Mouse (Mus musculus): Measurements from ENCODE around the gene Ticrr. TPM values are rescaled to one million over a fixed set of nuclear protein-coding genes. Genes with fewer than 3 reads are reported as not detected.
A peak's percentile ranks its signal among the peaks of the same experiment; 100 is the strongest.

The Ticrr gene
- polyA plus RNA-seq, 1 experiment from 2014 or later: 6.3 TPM

- ATAC-seq (ENCODE audit: insufficient read depth): no peak
- no peaks in the 10 kb centered on the region for H3K9me3 ChIP-seq (replicated peaks)
- no peak overlapping the region for H3K4me3 ChIP-seq (replicated peaks)
- H3K27ac ChIP-seq (replicated peaks): no peak overlapping the region
- H3K9ac ChIP-seq: no peak overlapping the region
- WGBS (ENCODE audit: insufficient replicate concordance): 22% methylated on average over 13 of the region's 13 CpGs
- no peaks in the 10 kb centered on the region for H3K36me3 ChIP-seq (replicated peaks)
- H3K4me2 ChIP-seq: no peak overlapping the region
- 0 out of 2 replicates have a peak, but pooled peaks cover 7% of the 10 kb centered on the region for H3K27me3 ChIP-seq
- 0 out of 2 replicates have a peak, but pooled peaks cover 3% of the 10 kb centered on the region for H3K4me1 ChIP-seq (replicated peaks)
Measured at GRCm38 (mm10) chr7:79631773-79632348, 28.1 kb upstream of the Ticrr start.

GRCm38 (mm10) chr7:79647233-79647632 is 12.8 kb upstream of the Ticrr start:
- H3K9ac ChIP-seq: no peak overlapping the region
- 56% methylated on average over 3 of the region's 3 CpGs for WGBS (ENCODE audit: insufficient replicate concordance)
- no peak overlapping the region for H3K4me2 ChIP-seq
- H3K9me3 ChIP-seq (replicated peaks): no peaks in the 10 kb centered on the region
- H3K27ac ChIP-seq (replicated peaks): no peak overlapping the region
- no peak overlapping the region for H3K4me3 ChIP-seq (replicated peaks)
- no peaks in the 10 kb centered on the region for H3K36me3 ChIP-seq (replicated peaks)
- no peaks in the 10 kb centered on the region for H3K27me3 ChIP-seq
- no peaks in the 10 kb centered on the region for H3K4me1 ChIP-seq (replicated peaks)
- ATAC-seq (ENCODE audit: insufficient read depth): no peak

GRCm38 (mm10) chr7:79649005-79649404 is 11.0 kb upstream of the Ticrr start:
- Histone ChIP-seq H3K27me3 (no peaks in the 10 kb centered on the region), H3K27ac (replicated peaks) (no peak overlapping the region), H3K4me2 (no peak overlapping the region), H3K9me3 (replicated peaks) (no peaks in the 10 kb centered on the region), H3K4me1 (replicated peaks) (no peaks in the 10 kb centered on the region), H3K36me3 (replicated peaks) (no peaks in the 10 kb centered on the region), H3K9ac (no peak overlapping the region), H3K4me3 (replicated peaks) (no peak overlapping the region)
- WGBS (ENCODE audit: insufficient replicate concordance): 6% methylated on average over 3 of the region's 3 CpGs
- ATAC-seq (ENCODE audit: insufficient read depth): no peak

- no peak overlapping the region for H3K4me2 ChIP-seq
- no peak for ATAC-seq (ENCODE audit: insufficient read depth)
- no peak overlapping the region for H3K9ac ChIP-seq
- H3K36me3 ChIP-seq (replicated peaks): no peaks in the 10 kb centered on the region
- no peaks in the 10 kb centered on the region for H3K9me3 ChIP-seq (replicated peaks)
- peaks cover 7% of the 10 kb centered on the region for H3K4me1 ChIP-seq (replicated peaks)
- no peak overlapping the region for H3K4me3 ChIP-seq (replicated peaks)
- H3K27ac ChIP-seq (replicated peaks): no peak overlapping the region
- H3K27me3 ChIP-seq: 0 out of 2 replicates have a peak, but pooled peaks cover 4% of the 10 kb centered on the region
- 55% methylated on average over 1 of the region's 1 CpGs for WGBS (ENCODE audit: insufficient replicate concordance)
Measured at GRCm38 (mm10) chr7:79654185-79654584, 5.8 kb upstream of the Ticrr start.

GRCm38 (mm10) chr7:79654586-79654985 is 5.4 kb upstream of the Ticrr start:
- Histone ChIP-seq H3K4me3 (replicated peaks) (no peak overlapping the region), H3K9ac (no peak overlapping the region), H3K4me2 (no peak overlapping the region), H3K4me1 (replicated peaks) (peaks cover 10% of the 10 kb centered on the region), H3K27ac (replicated peaks) (no peak overlapping the region), H3K9me3 (replicated peaks) (no peaks in the 10 kb centered on the region), H3K36me3 (replicated peaks) (no peaks in the 10 kb centered on the region), H3K27me3 (0 out of 2 replicates have a peak, but pooled peaks cover 4% of the 10 kb centered on the region)
- no peak for ATAC-seq (ENCODE audit: insufficient read depth)
- 39% methylated on average over 1 of the region's 1 CpGs for WGBS (ENCODE audit: insufficient replicate concordance)

GRCm38 (mm10) chr7:79660291-79661150 is 525 bp downstream of the Ticrr start:
- H3K9ac ChIP-seq: peak overlapping the region; percentile 91
- H3K27ac ChIP-seq (replicated peaks): peak overlapping the region; percentile 71
- H3K9me3 ChIP-seq (replicated peaks): no peaks in the 10 kb centered on the region
- WGBS (ENCODE audit: insufficient replicate concordance): under 1% methylated on average over 73 of the region's 73 CpGs
- 0 out of 2 replicates have a peak, but pooled peaks cover 4% of the 10 kb centered on the region for H3K27me3 ChIP-seq
- peaks cover 26% of the 10 kb centered on the region for H3K36me3 ChIP-seq (replicated peaks)
- ATAC-seq (ENCODE audit: insufficient read depth): peak; percentile 43
- H3K4me3 ChIP-seq (replicated peaks): peak overlapping the region; percentile 89
- peaks cover 40% of the 10 kb centered on the region for H3K4me1 ChIP-seq (replicated peaks)
- peak overlapping the region; percentile 81 for H3K4me2 ChIP-seq

- peaks cover 40% of the 10 kb centered on the region for H3K4me1 ChIP-seq (replicated peaks)
- 6% methylated on average over 5 of the region's 5 CpGs for WGBS (ENCODE audit: insufficient replicate concordance)
- H3K9me3 ChIP-seq (replicated peaks): no peaks in the 10 kb centered on the region
- H3K27ac ChIP-seq (replicated peaks): peak overlapping the region; percentile 71; the same call in 1 of the 2 replicates
- H3K36me3 ChIP-seq (replicated peaks): peaks cover 34% of the 10 kb centered on the region
- no peak for ATAC-seq (ENCODE audit: insufficient read depth)
- H3K4me2 ChIP-seq: peak overlapping the region; percentile 81
- peak overlapping the region; percentile 91 for H3K9ac ChIP-seq
- 0 out of 2 replicates have a peak, but pooled peaks cover 4% of the 10 kb centered on the region for H3K27me3 ChIP-seq
- peak overlapping the region; percentile 89 for H3K4me3 ChIP-seq (replicated peaks)
Measured at GRCm38 (mm10) chr7:79661253-79661890, 1.4 kb downstream of the Ticrr start.

- Histone ChIP-seq H3K27ac (replicated peaks) (no peak overlapping the region), H3K4me1 (replicated peaks) (peaks cover 25% of the 10 kb centered on the region), H3K4me3 (replicated peaks) (no peak overlapping the region), H3K9me3 (replicated peaks) (no peaks in the 10 kb centered on the region), H3K36me3 (replicated peaks) (peaks cover 83% of the 10 kb centered on the region), H3K27me3 (no peaks in the 10 kb centered on the region), H3K9ac (no peak overlapping the region), H3K4me2 (no peak overlapping the region)
- ATAC-seq (ENCODE audit: insufficient read depth): no peak
Measured at GRCm38 (mm10) chr7:79666690-79667089, 6.7 kb downstream of the Ticrr start.

GRCm38 (mm10) chr7:79670900-79671604 is 11.1 kb downstream of the Ticrr start:
- no peak for ATAC-seq (ENCODE audit: insufficient read depth)
- Histone ChIP-seq H3K9ac (no peak overlapping the region), H3K27me3 (no peaks in the 10 kb centered on the region), H3K27ac (replicated peaks) (no peak overlapping the region), H3K4me3 (replicated peaks) (no peak overlapping the region), H3K9me3 (replicated peaks) (no peaks in the 10 kb centered on the region), H3K36me3 (replicated peaks) (peaks cover 87% of the 10 kb centered on the region), H3K4me1 (replicated peaks) (no peaks in the 10 kb centered on the region), H3K4me2 (no peak overlapping the region)
- 92% methylated on average over 4 of the region's 4 CpGs for whole genome bisulfite sequencing (ENCODE audit: insufficient replicate concordance)

GRCm38 (mm10) chr7:79679186-79679585 is 19.2 kb downstream of the Ticrr start:
- Histone ChIP-seq H3K4me1 (replicated peaks) (no peaks in the 10 kb centered on the region), H3K4me2 (no peak overlapping the region), H3K9ac (no peak overlapping the region), H3K36me3 (replicated peaks) (peaks cover 94% of the 10 kb centered on the region), H3K27ac (replicated peaks) (no peak overlapping the region), H3K9me3 (replicated peaks) (no peaks in the 10 kb centered on the region), H3K4me3 (replicated peaks) (no peak overlapping the region), H3K27me3 (no peaks in the 10 kb centered on the region)
- ATAC-seq (ENCODE audit: insufficient read depth): no peak

- Histone ChIP-seq H3K9me3 (replicated peaks) (no peaks in the 10 kb centered on the region), H3K27ac (replicated peaks) (no peak overlapping the region), H3K9ac (no peak overlapping the region), H3K27me3 (no peaks in the 10 kb centered on the region), H3K4me3 (replicated peaks) (no peak overlapping the region), H3K36me3 (replicated peaks) (peaks cover 95% of the 10 kb centered on the region), H3K4me2 (no peak overlapping the region), H3K4me1 (replicated peaks) (no peaks in the 10 kb centered on the region)
- 87% methylated on average over 2 of the region's 2 CpGs for WGBS (ENCODE audit: insufficient replicate concordance)
- ATAC-seq (ENCODE audit: insufficient read depth): no peak
Measured at GRCm38 (mm10) chr7:79680231-79680630, 20.2 kb downstream of the Ticrr start.

All from liver, embryonic 15.5 days (tissue).